Mouse (Mus musculus): Measurements from ENCODE around the gene Clstn2. TPM values are rescaled to one million over a fixed set of nuclear protein-coding genes. Genes with fewer than 3 reads are reported as not detected.

Clstn2 gene
- total RNA-seq, 2 experiments from 2014 or later = 75.6 to 83.7 TPM

DNA sequence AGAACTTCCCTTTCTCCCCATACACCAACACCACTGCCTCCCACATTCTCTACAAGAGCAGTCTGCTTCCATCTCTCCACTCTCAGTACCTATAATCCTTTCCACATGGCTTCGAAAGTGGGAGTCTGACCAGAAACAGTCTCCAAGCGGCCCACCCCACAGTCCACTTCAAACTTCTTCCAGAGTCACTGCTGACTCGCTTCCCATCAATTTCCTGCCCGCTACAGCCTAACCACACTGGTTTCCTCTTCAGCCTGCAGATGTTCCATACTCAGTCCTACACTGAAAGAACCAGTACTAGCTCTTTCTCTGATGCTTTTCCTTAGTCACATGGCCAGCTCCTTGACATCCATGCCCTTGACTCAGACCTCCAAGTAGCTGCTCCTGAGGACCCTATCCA is 215.9 kb downstream of the Clstn2 start:
- Histone ChIP-seq H3K4me3 (no peak overlapping the region), H3K27ac (no peak overlapping the region)
- no peak for TF ChIP-seq CTCF (IDR thresholded peaks at IDR 0.05)
- DNase-seq (ENCODE audit: extremely low spot score in 1 of 2, low spot score in 2 of 2) = no peak
- intact Hi-C loops (cut with DNase I) = no loop called here

DNA sequence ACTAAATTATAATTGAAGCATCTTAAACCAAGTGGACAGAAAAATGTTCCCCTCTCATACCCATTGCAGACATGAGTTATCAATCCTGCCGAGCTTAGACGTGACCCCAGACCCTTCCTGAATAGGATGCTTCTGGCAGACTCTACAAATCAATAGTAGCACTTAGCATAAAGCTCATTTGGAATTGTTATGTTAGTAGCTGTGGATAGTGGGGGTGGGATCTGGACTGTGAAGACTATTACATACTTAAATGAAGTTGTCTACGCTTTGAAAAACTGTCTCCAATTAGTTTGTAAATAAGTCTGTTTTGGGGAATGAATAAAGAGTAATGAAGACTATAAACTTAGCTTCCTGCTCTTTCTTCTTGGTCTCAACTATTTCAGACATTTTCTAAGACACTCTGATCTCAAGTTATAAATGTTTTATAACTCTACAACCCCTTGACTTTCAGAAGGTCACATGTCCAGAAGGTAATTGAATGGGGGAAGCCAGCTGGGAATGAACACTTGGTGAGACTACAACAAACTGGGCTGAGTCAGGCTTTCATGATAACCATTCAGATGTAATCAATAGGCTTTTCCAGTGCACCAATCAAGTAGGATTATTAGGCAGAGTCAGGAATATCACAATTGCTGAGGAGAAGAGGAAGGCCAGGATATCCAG is 216.7 kb downstream of the Clstn2 start:
- no peak for DNase-seq (ENCODE audit: extremely low spot score in 1 of 2, low spot score in 2 of 2)
- no peak overlapping the region for H3K4me3 ChIP-seq
- intact Hi-C loops (cut with DNase I) = no loop called here

DNA sequence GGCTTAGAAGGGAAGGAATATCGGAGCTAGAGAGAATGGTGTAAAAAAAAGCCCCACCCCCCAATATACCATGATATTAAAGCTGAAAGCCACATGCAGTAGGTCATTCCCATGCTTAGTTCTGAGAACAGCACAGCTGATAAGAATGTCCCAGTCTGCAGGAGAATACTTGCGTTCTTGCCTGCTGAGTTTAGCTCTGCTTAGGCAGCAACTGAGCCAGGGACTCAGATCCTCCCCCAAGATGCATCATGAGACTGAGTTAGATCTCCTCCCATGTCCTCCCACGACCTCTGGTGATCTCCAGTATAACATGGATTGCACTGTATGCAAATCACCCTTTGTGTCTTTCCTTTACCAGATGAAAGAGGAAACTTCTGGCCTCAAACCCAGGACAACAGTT is 219.8 kb downstream of the Clstn2 start:
- no peak overlapping the region for H3K27ac ChIP-seq
- no peak for DNase-seq (ENCODE audit: extremely low spot score in 1 of 2, low spot score in 2 of 2)
- no peak overlapping the region for H3K4me3 ChIP-seq
- no peak for TF ChIP-seq CTCF (IDR thresholded peaks at IDR 0.05)
- intact Hi-C loops (cut with DNase I) = no loop called here

More for the DNA sequence above, 216.7 kb downstream of the Clstn2 start:
- no peak for TF ChIP-seq CTCF (IDR thresholded peaks at IDR 0.05)
- H3K27ac ChIP-seq = no peak overlapping the region

DNA sequence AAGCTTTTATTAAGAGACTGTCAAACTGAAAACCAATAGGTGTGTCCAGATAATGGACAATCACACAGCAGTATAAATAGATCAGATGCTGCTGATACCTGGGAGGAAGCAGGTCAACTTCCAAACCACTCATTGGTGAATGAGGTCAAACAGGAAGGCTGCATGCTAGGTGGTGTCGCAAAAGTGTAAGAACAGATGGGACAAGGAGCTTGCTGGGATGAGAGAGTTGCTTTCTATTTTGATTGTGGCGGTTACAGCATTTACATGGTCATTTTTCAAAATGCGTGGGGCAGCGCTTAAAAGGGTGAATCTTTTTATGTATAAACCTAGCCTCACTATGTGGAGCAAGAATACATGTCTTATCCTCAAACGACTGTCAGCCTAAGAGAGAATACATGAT is 225.9 kb downstream of the Clstn2 start:
- no peak overlapping the region for H3K27ac ChIP-seq
- H3K4me3 ChIP-seq = no peak overlapping the region
- intact Hi-C loops (cut with DNase I) = no loop called here
- no peak for TF ChIP-seq CTCF (IDR thresholded peaks at IDR 0.05)
- no peak for DNase-seq (ENCODE audit: extremely low spot score in 1 of 2, low spot score in 2 of 2)

DNA sequence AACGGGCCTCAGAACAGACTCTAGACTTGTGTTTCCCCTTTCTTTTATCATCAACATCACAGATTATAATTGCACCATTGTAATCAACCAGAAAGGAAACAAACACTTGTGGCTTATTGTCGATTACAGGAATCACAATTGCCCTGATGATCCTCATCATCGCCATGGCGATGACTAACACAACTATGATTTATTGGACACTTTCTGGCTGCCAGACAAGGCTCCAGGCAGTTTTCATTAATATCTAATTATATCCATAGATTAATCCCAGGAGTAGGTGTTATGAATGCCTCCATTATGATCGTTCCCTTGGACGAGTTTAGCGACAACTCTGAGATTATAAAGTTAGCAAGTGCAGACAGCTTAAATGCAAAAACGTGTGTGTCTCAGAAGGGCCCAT is 239.3 kb downstream of the Clstn2 start:
- no peak for DNase-seq (ENCODE audit: extremely low spot score in 1 of 2, low spot score in 2 of 2)
- no peak overlapping the region for H3K4me3 ChIP-seq
- no peak overlapping the region for H3K27ac ChIP-seq
- no peak for TF ChIP-seq CTCF (IDR thresholded peaks at IDR 0.05)
- intact Hi-C loops (cut with DNase I) = no loop called here

DNA sequence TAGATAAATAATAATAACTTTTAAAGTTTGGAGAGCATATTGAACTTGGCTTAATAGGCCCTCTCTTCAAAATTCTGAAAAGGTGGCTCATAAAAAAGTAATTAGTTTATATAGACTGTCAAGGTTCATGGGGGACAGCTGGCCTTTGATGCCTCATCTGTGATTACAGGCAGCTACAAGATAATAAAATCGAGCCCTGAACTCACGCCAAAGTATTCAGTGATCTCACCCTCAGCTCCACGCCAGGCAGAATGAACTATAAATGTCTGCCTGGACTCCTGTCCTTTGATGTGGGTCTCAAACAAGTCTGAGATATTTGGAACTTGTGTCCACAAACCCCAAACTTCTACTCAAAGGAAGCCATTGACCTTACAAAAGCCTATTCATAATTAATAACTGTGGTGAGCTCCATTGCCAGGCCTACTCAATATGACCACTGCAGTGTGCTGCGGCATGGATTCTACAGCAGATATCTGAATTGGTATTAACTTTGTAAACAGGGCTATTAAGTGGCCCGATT is 244.8 kb downstream of the Clstn2 start:
- H3K27ac ChIP-seq = no peak overlapping the region
- no peak for TF ChIP-seq CTCF (IDR thresholded peaks at IDR 0.05)
- DNase-seq (ENCODE audit: extremely low spot score in 1 of 2, low spot score in 2 of 2) = no peak
- intact Hi-C loops (cut with DNase I) = no loop called here
- no peak overlapping the region for H3K4me3 ChIP-seq

DNA sequence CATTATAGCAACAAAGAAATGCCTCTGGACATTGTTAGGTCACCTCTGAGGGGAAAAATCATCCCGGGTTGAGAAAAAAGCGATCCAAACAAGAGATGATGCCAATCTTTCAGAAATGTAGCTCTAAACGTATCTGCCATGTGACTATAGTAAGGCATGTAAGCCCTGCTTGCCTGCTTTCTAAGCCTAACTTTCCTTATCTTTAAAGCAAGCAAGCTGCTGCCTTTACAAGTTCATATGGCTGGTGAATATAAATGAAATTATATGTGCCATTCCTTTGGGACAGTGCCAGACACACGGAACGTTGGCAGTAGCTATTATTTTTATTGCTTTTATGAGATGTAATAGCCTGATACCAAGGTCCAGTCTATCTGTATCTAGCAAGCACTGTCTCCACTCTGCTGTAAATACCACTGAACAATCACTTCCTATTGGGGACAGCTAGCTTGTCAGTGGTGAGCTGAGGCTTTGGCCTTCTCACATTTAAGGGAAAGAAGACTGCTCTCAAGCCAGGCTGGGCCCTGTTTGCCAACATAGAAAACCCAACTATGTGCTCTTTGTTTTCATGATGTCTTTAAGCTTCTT is 252.9 kb downstream of the Clstn2 start:
- TF ChIP-seq CTCF (IDR thresholded peaks at IDR 0.05) = no peak
- no peak for DNase-seq (ENCODE audit: extremely low spot score in 1 of 2, low spot score in 2 of 2)
- Histone ChIP-seq H3K27ac (no peak overlapping the region), H3K4me3 (no peak overlapping the region)
- intact Hi-C loops (cut with DNase I) = no loop called here

DNA sequence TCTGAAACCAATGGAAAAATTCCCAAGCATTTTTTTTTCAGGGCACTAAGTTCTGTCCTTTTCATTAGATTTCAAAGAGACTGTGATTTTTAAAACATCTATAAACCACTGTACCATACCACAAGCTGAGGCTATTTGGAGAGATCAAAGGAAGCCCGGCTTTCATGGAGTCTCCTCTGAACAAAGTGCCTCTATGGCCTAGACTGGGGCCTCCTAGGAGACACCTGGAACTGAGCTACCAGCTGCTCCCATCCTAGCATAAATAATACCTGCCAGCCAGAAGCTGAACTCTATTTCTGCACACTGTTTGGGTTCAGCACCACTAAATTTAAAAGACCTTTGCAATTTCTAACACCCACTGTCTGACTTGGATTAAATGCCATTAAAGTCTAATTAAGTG is 257.2 kb downstream of the Clstn2 start:
- H3K4me3 ChIP-seq = no peak overlapping the region
- no peak overlapping the region for H3K27ac ChIP-seq
- intact Hi-C loops (cut with DNase I) = no loop called here
- no peak for DNase-seq (ENCODE audit: extremely low spot score in 1 of 2, low spot score in 2 of 2)
- TF ChIP-seq CTCF (IDR thresholded peaks at IDR 0.05) = no peak

DNA sequence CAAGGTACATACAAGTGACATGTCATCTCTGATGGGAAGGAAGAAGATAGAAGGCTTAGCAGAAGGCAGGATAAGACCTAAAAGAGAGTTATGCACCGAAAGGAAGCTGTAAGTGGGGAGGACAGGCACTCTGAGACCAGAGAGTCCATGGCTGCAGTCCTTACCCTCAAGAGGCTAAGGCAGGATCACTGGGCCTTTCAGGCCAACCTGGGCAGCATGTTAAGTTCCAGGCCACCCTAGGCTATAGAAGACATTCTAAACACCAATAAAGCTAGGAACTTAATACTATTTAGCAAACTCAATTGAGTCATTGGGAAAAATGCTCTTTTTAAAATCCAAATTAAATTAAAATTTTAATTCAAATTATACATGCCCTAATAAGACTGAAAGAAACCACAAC is 258.0 kb downstream of the Clstn2 start:
- H3K27ac ChIP-seq = no peak overlapping the region
- intact Hi-C loops (cut with DNase I) = no loop called here
- no peak for TF ChIP-seq CTCF (IDR thresholded peaks at IDR 0.05)
- H3K4me3 ChIP-seq = no peak overlapping the region
- no peak for DNase-seq (ENCODE audit: extremely low spot score in 1 of 2, low spot score in 2 of 2)

DNA sequence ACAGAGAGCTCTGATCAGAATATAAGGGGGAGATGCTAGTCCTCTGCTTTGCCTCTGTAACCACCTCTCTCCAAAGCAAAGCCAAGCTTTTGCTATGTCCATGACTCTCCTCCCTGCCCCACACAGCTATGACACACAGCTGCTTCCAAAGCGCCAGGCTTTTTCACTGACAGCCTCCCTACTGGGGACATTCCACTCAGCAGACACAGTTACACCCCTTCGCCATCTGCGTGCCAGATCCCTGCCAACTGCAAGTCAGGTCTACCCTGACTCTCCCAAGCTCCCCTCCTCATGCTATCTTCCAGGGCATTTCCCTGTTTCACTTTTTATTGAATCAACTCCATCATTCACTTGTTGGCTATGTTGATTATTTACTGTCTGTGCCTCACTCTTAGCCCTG is 259.1 kb downstream of the Clstn2 start:
- no peak overlapping the region for H3K4me3 ChIP-seq
- intact Hi-C loops (cut with DNase I) = no loop called here
- no peak overlapping the region for H3K27ac ChIP-seq
- TF ChIP-seq CTCF (IDR thresholded peaks at IDR 0.05) = no peak
- DNase-seq (ENCODE audit: extremely low spot score in 1 of 2, low spot score in 2 of 2) = no peak

DNA sequence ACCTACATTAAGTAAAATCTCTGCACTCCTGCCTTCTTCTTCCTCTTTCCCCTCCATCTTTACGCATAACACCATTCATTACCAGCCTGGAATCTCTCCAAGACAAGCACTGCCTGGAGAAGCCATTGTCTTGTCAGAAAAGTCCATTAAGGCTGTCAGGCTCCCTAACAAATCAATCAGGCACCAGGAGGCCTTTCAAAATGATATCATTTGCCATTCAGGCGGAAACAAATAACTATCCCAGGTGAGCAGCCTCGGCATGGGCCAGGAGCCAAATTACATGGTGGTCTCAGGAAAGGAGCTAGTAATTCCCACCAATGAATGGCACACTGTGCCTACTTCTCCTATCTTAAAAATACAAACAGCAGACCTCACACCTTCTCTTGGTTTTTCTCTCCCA is 260.6 kb downstream of the Clstn2 start:
- H3K27ac ChIP-seq = no peak overlapping the region
- no peak for DNase-seq (ENCODE audit: extremely low spot score in 1 of 2, low spot score in 2 of 2)
- intact Hi-C loops (cut with DNase I) = no loop called here
- no peak overlapping the region for H3K4me3 ChIP-seq
- no peak for TF ChIP-seq CTCF (IDR thresholded peaks at IDR 0.05)

DNA sequence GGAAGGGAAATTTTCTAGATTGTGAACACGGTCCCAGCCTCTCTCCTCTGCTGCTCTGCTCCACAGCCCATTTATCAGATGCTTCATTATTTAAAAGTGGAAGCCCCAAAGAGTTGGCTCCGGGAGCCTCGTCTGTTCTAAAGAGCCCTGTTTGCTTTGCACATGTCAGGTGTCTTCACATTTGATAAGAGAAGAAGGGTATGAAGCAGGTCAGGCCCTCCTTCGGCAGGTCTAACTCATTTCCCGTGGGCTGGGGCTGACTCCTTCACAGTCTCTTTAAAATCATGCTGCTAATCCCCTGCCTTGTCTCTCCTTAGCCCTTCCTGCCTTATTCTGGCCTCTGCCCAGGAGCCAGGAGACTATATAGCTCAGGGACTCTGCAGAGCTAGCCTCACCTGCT is 263.6 kb downstream of the Clstn2 start:
- intact Hi-C loops (cut with DNase I) = no loop called here
- no peak for DNase-seq (ENCODE audit: extremely low spot score in 1 of 2, low spot score in 2 of 2)

DNA sequence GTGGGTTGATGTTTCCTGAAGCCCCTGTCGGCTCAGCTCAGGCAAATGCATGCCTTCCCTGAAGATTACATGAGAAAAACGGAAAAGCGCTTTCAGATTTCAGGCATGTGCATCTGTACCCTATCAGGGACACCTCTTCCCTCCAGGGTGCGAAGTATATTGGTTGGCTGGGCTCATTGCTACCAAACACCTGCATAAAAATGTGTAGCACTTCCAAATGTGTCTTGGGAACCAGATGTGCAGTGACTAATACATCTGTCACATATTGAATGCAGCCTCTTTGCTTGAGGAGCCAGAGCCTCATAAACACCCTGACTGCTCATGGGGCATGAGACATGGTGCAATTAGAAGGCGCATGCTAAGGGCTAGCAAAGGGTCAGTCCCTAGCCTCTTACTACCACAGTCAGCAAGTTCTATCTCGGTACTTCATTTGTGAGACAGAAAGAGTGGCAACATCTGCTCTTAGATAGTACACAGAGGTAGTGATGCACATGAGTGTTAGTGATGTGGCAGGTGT is 267.7 kb downstream of the Clstn2 start:
- intact Hi-C loops (cut with DNase I) = no loop called here
- Histone ChIP-seq H3K27ac (no peak overlapping the region), H3K4me3 (no peak overlapping the region)
- DNase-seq (ENCODE audit: extremely low spot score in 1 of 2, low spot score in 2 of 2) = no peak
- no peak for TF ChIP-seq CTCF (IDR thresholded peaks at IDR 0.05)

More for the DNA sequence above, 263.6 kb downstream of the Clstn2 start:
- TF ChIP-seq CTCF (IDR thresholded peaks at IDR 0.05) = no peak
- H3K27ac ChIP-seq = no peak overlapping the region
- no peak overlapping the region for H3K4me3 ChIP-seq
